Mouse (Mus musculus): ENCODE measurements around the gene Tcte3. TPM values are rescaled to one million over a fixed set of nuclear protein-coding genes. Genes with fewer than 3 reads are reported as not detected.

The Tcte3 gene
- total RNA-seq (2023): 1 to 10 TPM in 1 of 2 experiments, under 1 TPM in 1; 1.00 to 1.0 TPM

DNA sequence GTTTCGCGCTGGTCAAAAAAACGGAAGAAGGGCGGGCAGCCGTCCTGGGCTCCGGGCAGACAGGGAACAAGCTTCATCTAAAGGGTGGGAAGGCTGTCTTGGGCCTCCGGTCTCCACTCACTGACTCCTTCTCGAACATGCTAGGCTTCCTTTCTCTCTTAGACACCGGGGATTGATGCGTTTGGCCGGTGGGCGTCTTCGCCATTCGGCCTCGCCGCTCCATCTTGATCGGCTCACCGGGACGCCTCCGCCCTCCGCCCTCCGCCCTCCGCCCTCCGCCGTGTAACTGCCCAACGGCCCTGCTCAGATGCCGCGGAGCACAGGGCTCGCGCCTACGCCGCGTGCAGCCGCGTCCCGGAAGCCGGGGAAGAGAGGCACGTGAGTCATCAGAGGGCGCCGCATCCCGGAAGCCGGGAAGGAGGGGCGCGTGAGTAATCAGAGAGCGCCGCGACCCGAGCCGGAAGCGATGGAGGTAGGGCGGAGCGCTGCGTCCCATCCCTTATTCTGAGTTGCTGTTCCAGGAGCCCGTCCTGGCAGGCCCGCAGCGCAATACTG lies at the start of gene Tcte3, which contains the start of the genes Ermard and Gm3448:
TSS of gene Tcte3 (minus strand) at position 314 of the 555 bp plus-strand sequence.
TSS of gene Ermard (plus strand) at position 34 of the 555 bp plus-strand sequence.
TSS of gene Gm3448 (minus strand) at position 363 of the 555 bp plus-strand sequence.

DNA sequence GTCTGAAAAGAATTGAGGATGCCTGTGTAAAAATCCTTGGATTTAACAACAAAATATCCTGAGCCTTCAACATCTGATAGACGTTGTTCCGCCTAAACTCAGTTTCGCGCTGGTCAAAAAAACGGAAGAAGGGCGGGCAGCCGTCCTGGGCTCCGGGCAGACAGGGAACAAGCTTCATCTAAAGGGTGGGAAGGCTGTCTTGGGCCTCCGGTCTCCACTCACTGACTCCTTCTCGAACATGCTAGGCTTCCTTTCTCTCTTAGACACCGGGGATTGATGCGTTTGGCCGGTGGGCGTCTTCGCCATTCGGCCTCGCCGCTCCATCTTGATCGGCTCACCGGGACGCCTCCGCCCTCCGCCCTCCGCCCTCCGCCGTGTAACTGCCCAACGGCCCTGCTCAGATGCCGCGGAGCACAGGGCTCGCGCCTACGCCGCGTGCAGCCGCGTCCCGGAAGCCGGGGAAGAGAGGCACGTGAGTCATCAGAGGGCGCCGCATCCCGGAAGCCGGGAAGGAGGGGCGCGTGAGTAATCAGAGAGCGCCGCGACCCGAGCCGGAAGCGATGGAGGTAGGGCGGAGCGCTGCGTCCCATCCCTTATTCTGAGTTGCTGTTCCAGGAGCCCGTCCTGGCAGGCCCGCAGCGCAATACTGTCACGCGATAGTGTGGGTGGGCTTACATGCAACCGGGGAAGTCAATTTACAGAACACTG lies 31.4 kb downstream of the Tcte3 start, which contains the start of gene Gm3435:
TSS of gene Gm3435 (plus strand) at position 471 of the 708 bp plus-strand sequence.

DNA sequence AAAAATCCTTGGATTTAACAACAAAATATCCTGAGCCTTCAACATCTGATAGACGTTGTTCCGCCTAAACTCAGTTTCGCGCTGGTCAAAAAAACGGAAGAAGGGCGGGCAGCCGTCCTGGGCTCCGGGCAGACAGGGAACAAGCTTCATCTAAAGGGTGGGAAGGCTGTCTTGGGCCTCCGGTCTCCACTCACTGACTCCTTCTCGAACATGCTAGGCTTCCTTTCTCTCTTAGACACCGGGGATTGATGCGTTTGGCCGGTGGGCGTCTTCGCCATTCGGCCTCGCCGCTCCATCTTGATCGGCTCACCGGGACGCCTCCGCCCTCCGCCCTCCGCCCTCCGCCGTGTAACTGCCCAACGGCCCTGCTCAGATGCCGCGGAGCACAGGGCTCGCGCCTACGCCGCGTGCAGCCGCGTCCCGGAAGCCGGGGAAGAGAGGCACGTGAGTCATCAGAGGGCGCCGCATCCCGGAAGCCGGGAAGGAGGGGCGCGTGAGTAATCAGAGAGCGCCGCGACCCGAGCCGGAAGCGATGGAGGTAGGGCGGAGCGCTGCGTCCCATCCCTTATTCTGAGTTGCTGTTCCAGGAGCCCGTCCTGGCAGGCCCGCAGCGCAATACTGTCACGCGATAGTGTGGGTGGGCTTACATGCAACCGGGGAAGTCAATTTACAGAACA lies 62.8 kb downstream of the Tcte3 start, which contains the start of the genes 9030025P20Rik and Gm3417:
TSS of gene 9030025P20Rik (plus strand) at position 107 of the 677 bp plus-strand sequence.
TSS of gene Gm3417 (minus strand) at position 429 of the 677 bp plus-strand sequence.

Other genes with a start within 250 kb of the Tcte3 start
- gene Wdr27, start 98.3 kb downstream of the Tcte3 start, total RNA-seq (2023): under 1 TPM in 1 of 2 experiments, not detected in 1; 0.67 TPM
- gene 1600012H06Rik, start 98.3 kb downstream of the Tcte3 start, total RNA-seq (2023): 10 to 100 TPM; 19.9 to 20.8 TPM
- gene Phf10, start 80.2 kb downstream of the Tcte3 start, total RNA-seq (2023): 10 to 100 TPM; 48.1 to 48.5 TPM
- gene 9030025P20Rik, start 63.0 kb downstream of the Tcte3 start, total RNA-seq (2023): 10 to 100 TPM; 16.9 to 21.3 TPM
- gene Gm3417, start 62.7 kb downstream of the Tcte3 start, total RNA-seq (2023): not detected
- gene Gm3435, start 31.3 kb downstream of the Tcte3 start, total RNA-seq (2023): 1 to 10 TPM; 3.0 to 9.3 TPM
- gene Ermard, start 280 bp downstream of the Tcte3 start, total RNA-seq (2023): 100 to 1,000 TPM; 116 to 120 TPM
- 1 to 10 TPM; 4.7 to 6.7 TPM for gene Gm3448, start within 50 bp of the Tcte3 start, total RNA-seq (2023)

Measured in neutrophil, adult 59 days (primary cell).